Mouse (Mus musculus): ENCODE measurements around the gene Sh3d21.

DNA sequence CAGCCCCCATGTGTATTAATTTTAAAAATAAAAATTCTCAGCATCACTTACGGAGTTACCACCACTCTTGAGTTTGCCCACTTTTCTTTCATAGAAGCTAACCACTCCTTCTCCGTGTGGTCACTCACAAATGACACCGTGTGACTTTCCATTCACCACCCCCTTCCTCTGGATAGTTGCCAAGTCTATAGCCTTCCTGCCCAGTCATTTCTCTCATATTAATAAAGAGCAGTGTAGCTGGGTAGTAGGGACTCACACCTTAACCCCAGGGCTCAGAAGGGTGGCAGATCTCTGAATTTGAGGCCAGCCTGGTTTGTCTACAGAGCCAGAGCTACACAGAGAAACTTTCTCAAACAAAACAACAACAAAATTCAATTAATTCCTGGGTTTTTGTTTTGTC lies 34.2 kb upstream of the Sh3d21 start:
- TF ChIP-seq MYOD1 (IDR thresholded peaks at IDR 0.05; ENCODE audit: control insufficient read depth, insufficient read length, low read depth) (no peak), CTCF (IDR thresholded peaks at IDR 0.05; ENCODE audit: control insufficient read depth, insufficient read depth, insufficient read length) (no peak)
